Mouse (Mus musculus) stomach, embryonic 16.5 days (tissue): Measurements from ENCODE around the gene Armc7. TPM values are rescaled to one million over a fixed set of nuclear protein-coding genes. Genes with fewer than 3 reads are reported as not detected.
A peak's percentile ranks its signal among the peaks of the same experiment; 100 is the strongest.

Experiments used
- ATAC-seq: fragments of 200-750 bp; cut with Nextera tagmentation; 2 replicates; pipeline ENCODE4 v1.8.0; 2017; ENCODE audit warnings: moderate number of reproducible peaks, moderate TSS enrichment; ENCODE audit not compliant: insufficient read depth, low FRiP score
- H3K27ac ChIP-seq: fragments of 300-500 bp; sonication (generic); 2 replicates; pipeline ENCODE4 v1.5.1; 2014; ENCODE audit warnings: low read length
- H3K27me3 ChIP-seq: fragments of 300-500 bp; sonication (generic); 2 replicates; pipeline ENCODE4 v1.6.1; 2014; ENCODE audit warnings: low read length, control low read depth, mixed read lengths; ENCODE audit not compliant: control insufficient read depth, insufficient read depth
- H3K36me3 ChIP-seq: fragments of 300-500 bp; sonication (generic); 2 replicates; pipeline ENCODE4 v1.6.1; 2014; ENCODE audit warnings: low read length; ENCODE audit not compliant: control insufficient read depth, insufficient read depth
- H3K4me1 ChIP-seq: fragments of 300-500 bp; sonication (generic); 2 replicates; pipeline ENCODE4 v1.6.1; 2014; ENCODE audit warnings: low read length, control low read depth, mixed read lengths; ENCODE audit not compliant: control insufficient read depth, insufficient read depth
- H3K4me2 ChIP-seq: fragments of 300-500 bp; sonication (generic); 2 replicates; pipeline ENCODE4 v1.6.1; 2014; ENCODE audit warnings: low read depth, low read length, mixed read lengths
- H3K4me3 ChIP-seq: fragments of 300-500 bp; sonication (generic); replicated peaks from 2 replicates; pipeline ENCODE4 v1.5.1; 2014; ENCODE audit warnings: mild to moderate bottlenecking, low read length
- H3K9ac ChIP-seq: fragments of 300-500 bp; sonication (generic); 2 replicates; pipeline ENCODE4 v1.6.1; 2014; ENCODE audit warnings: low read length
- H3K9me3 ChIP-seq: fragments of 300-500 bp; sonication (generic); replicated peaks from 2 replicates; pipeline ENCODE4 v1.6.1; 2016; ENCODE audit warnings: low read length, control low read depth; ENCODE audit not compliant: control insufficient read depth
- WGBS: fragments of 180-500 bp; shearing (Covaris S2); extraction: QIAGEN DNeasy Blood & Tissue Kit; methylation state at CpG from one replicate; pipeline ENCODE4 v1.1.7; 2014; 5-methylcytosine and 5-hydroxymethylcytosine counted together
- polyA plus RNA-seq: library from polyadenylated mRNA; unstranded; fragments of >200 nt; fragmentation: Nextera tagmentation; extraction: Ambion mirVana; gene quantifications from 2 replicates; pipeline ENCODE4 v1.2.1, GENCODE M21; 2015

Armc7 gene
- polyA plus RNA-seq, 1 experiment from 2014 or later: 7.9 TPM

- WGBS: 17% methylated on average over 8 of the region's 8 CpGs
- Histone ChIP-seq H3K9me3 (no peaks in the 10 kb centered on the region), H3K9ac (peak overlapping the region; percentile 97), H3K4me3 (peak overlapping the region; percentile 98), H3K36me3 (no peaks in the 10 kb centered on the region), H3K4me1 (peaks cover 43% of the 10 kb centered on the region), H3K4me2 (peak overlapping the region; percentile 91), H3K27ac (peak overlapping the region; percentile 88), H3K27me3 (no peaks in the 10 kb centered on the region)
- no peak for ATAC-seq
These were observed 37.1 kb downstream of the Armc7 start for GRCm38 (mm10) chr11:115512407-115513183.

GRCm38 (mm10) chr11:115513271-115514237, 38.1 kb downstream of the Armc7 start:
- Histone ChIP-seq H3K27ac (peak overlapping the region; percentile 88), H3K4me2 (peak overlapping the region; percentile 91), H3K36me3 (no peaks in the 10 kb centered on the region), H3K27me3 (no peaks in the 10 kb centered on the region), H3K4me3 (peak overlapping the region; percentile 98), H3K9me3 (no peaks in the 10 kb centered on the region), H3K4me1 (peaks cover 37% of the 10 kb centered on the region), H3K9ac (peak overlapping the region; percentile 97)
- peak; percentile 65 for ATAC-seq
- WGBS: under 1% methylated on average over 57 of the region's 57 CpGs

- WGBS: under 1% methylated on average over 24 of the region's 24 CpGs
- ATAC-seq: peak; percentile 98
- no peaks in the 10 kb centered on the region for H3K36me3 ChIP-seq
- H3K4me3 ChIP-seq: peak within 1 kb of the TSS; percentile 98
- no peaks in the 10 kb centered on the region for H3K27me3 ChIP-seq
- H3K27ac ChIP-seq: peak within 1 kb of the TSS; percentile 88
- H3K4me2 ChIP-seq: peak within 1 kb of the TSS; percentile 91
- H3K4me1 ChIP-seq: peaks cover 33% of the 10 kb centered on the region
- H3K9ac ChIP-seq: peak within 1 kb of the TSS; percentile 97
- H3K9me3 ChIP-seq: no peaks in the 10 kb centered on the region
These were observed 38.8 kb downstream of the Armc7 start, which contains the start of gene Jpt1 for GRCm38 (mm10) chr11:115514238-115514663. Gene Jpt1 (minus strand): TSS chr11:115514387.

- H3K9me3 ChIP-seq: no peaks in the 10 kb centered on the region
- no peak overlapping the region for H3K4me3 ChIP-seq
- no peaks in the 10 kb centered on the region for H3K27me3 ChIP-seq
- H3K4me2 ChIP-seq: no peak overlapping the region
- no peak for ATAC-seq
- no peaks in the 10 kb centered on the region for H3K36me3 ChIP-seq
- no peak overlapping the region for H3K9ac ChIP-seq
- WGBS: 67% methylated on average over 6 of the region's 6 CpGs
- H3K27ac ChIP-seq: no peak overlapping the region
- H3K4me1 ChIP-seq: peaks cover 29% of the 10 kb centered on the region
These were observed 39.6 kb downstream of the Armc7 start for GRCm38 (mm10) chr11:115515021-115515420.

GRCm38 (mm10) chr11:115516942-115517341, 41.5 kb downstream of the Armc7 start:
- Histone ChIP-seq H3K9ac (no peak overlapping the region), H3K36me3 (no peaks in the 10 kb centered on the region), H3K27me3 (no peaks in the 10 kb centered on the region), H3K4me1 (peaks cover 10% of the 10 kb centered on the region), H3K4me2 (no peak overlapping the region), H3K27ac (no peak overlapping the region), H3K4me3 (no peak overlapping the region), H3K9me3 (no peaks in the 10 kb centered on the region)
- no peak for ATAC-seq
- 75% methylated on average over 5 of the region's 5 CpGs for WGBS

GRCm38 (mm10) chr11:115518693-115519092, 43.2 kb downstream of the Armc7 start:
- H3K9me3 ChIP-seq: no peaks in the 10 kb centered on the region
- H3K27ac ChIP-seq: no peak overlapping the region
- no peaks in the 10 kb centered on the region for H3K4me1 ChIP-seq
- H3K27me3 ChIP-seq: no peaks in the 10 kb centered on the region
- H3K36me3 ChIP-seq: 0 out of 2 replicates have a peak, but pooled peaks cover 4% of the 10 kb centered on the region
- no peak for ATAC-seq
- H3K4me3 ChIP-seq: no peak overlapping the region
- H3K9ac ChIP-seq: no peak overlapping the region
- H3K4me2 ChIP-seq: no peak overlapping the region
- 65% methylated on average over 9 of the region's 9 CpGs for WGBS

GRCm38 (mm10) chr11:115519581-115519980, 44.1 kb downstream of the Armc7 start:
- no peak overlapping the region for H3K4me3 ChIP-seq
- H3K9ac ChIP-seq: no peak overlapping the region
- H3K4me1 ChIP-seq: no peaks in the 10 kb centered on the region
- ATAC-seq: no peak
- H3K36me3 ChIP-seq: 0 out of 2 replicates have a peak, but pooled peaks cover 8% of the 10 kb centered on the region
- no peaks in the 10 kb centered on the region for H3K9me3 ChIP-seq
- no peak overlapping the region for H3K4me2 ChIP-seq
- no peak overlapping the region for H3K27ac ChIP-seq
- WGBS: 80% methylated on average over 3 of the region's 3 CpGs
- no peaks in the 10 kb centered on the region for H3K27me3 ChIP-seq

- Histone ChIP-seq H3K4me1 (no peaks in the 10 kb centered on the region), H3K9me3 (no peaks in the 10 kb centered on the region), H3K27me3 (no peaks in the 10 kb centered on the region), H3K4me3 (no peak overlapping the region), H3K27ac (no peak overlapping the region), H3K9ac (no peak overlapping the region), H3K36me3 (0 out of 2 replicates have a peak, but pooled peaks cover 8% of the 10 kb centered on the region), H3K4me2 (no peak overlapping the region)
- WGBS: 77% methylated on average over 2 of the region's 2 CpGs
- ATAC-seq: no peak
These were observed 44.8 kb downstream of the Armc7 start for GRCm38 (mm10) chr11:115520218-115520617.
